Mouse (Mus musculus) spleen, postnatal 4 days (tissue): Measurements from ENCODE around the gene Fnbp1l.

Experiments used
- DNase-seq, 2 experiments: peaks; one replicate each; pipeline ENCODE4 v3.0.0; 2022; ENCODE audit warnings: low spot score in 2 of 2

Fnbp1l gene

GRCm38 (mm10) chr3:122618991-122619930 lies at the start of gene Fnbp1l:
TSS of gene Fnbp1l (minus strand) at chr3:122619715.
- DNase-seq: peak; percentile 34 to 72

- no peak for DNase-seq
Measured at GRCm38 (mm10) chr3:122660795-122661194, 41.3 kb upstream of the Fnbp1l start.

GRCm38 (mm10) chr3:122659261-122659917 lies 39.9 kb upstream of the Fnbp1l start:
- DNase-seq: no peak

- no peak for DNase-seq
Measured at GRCm38 (mm10) chr3:122647195-122647837, 27.8 kb upstream of the Fnbp1l start.

- DNase-seq: no peak
Measured at GRCm38 (mm10) chr3:122640286-122640685, 20.8 kb upstream of the Fnbp1l start.

GRCm38 (mm10) chr3:122639197-122639475 lies 19.6 kb upstream of the Fnbp1l start:
- DNase-seq: no peak

GRCm38 (mm10) chr3:122638329-122639196 lies 19.0 kb upstream of the Fnbp1l start:
- DNase-seq: peak; percentile 84 to 95

GRCm38 (mm10) chr3:122637280-122637679 lies 17.8 kb upstream of the Fnbp1l start:
- DNase-seq: no peak

GRCm38 (mm10) chr3:122635246-122635645 lies 15.7 kb upstream of the Fnbp1l start:
- DNase-seq: no peak

- DNase-seq: no peak
Measured at GRCm38 (mm10) chr3:122629580-122629979, 10.1 kb upstream of the Fnbp1l start.

GRCm38 (mm10) chr3:122628956-122629355 lies 9.4 kb upstream of the Fnbp1l start:
- no peak for DNase-seq

GRCm38 (mm10) chr3:122628546-122628945 lies 9.0 kb upstream of the Fnbp1l start:
- DNase-seq: no peak

- DNase-seq: no peak
Measured at GRCm38 (mm10) chr3:122627846-122628245, 8.3 kb upstream of the Fnbp1l start.

- no peak for DNase-seq
Measured at GRCm38 (mm10) chr3:122624591-122624990, 5.1 kb upstream of the Fnbp1l start.

- DNase-seq: no peak
Measured at GRCm38 (mm10) chr3:122620285-122620931, 893 bp upstream of the Fnbp1l start.

- no peak for DNase-seq
Measured at GRCm38 (mm10) chr3:122619931-122620284, 393 bp upstream of the Fnbp1l start.

GRCm38 (mm10) chr3:122618402-122618801 lies 1.1 kb downstream of the Fnbp1l start:
- no peak for DNase-seq

- DNase-seq: no peak
Measured at GRCm38 (mm10) chr3:122617613-122618340, 1.7 kb downstream of the Fnbp1l start.

GRCm38 (mm10) chr3:122612537-122612936 lies 7.0 kb downstream of the Fnbp1l start:
- DNase-seq: no peak

GRCm38 (mm10) chr3:122611761-122612160 lies 7.8 kb downstream of the Fnbp1l start:
- DNase-seq: no peak
